Mouse (Mus musculus): ENCODE measurements around the gene Terf2ip. TPM values are rescaled to one million over a fixed set of nuclear protein-coding genes. Genes with fewer than 3 reads are reported as not detected.
A peak's percentile ranks its signal among the peaks of the same experiment; 100 is the strongest.

Gene Terf2ip
- polyA plus RNA-seq, 1 experiment from 2014 or later: 57.4 TPM

DNA sequence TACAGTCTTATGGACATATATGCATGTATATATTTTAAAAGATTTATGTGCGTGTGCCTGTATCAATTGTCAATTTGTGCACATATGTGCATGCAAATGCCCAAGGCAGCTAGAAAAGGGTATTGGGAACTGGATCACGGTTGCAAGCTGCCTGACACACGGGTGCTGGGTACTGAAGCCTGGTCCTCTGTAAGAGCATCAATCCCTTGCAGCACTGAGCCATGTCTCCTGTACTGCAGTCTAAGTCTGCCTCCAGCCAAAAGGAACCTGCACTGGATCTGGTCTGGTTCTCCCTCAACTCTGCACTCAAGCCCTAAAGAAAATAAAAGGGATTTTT is 18.5 kb upstream of the Terf2ip start:
- peak overlapping the region; percentile 71; the same call in 1 of the 2 replicates for H3K4me2 ChIP-seq (replicated peaks)
- H3K27me3 ChIP-seq (ENCODE audit: control insufficient read depth, insufficient read depth, low read length): no peaks in the 10 kb centered on the region
- WGBS: 71% methylated on average over 3 of the region's 3 CpGs
- no peak overlapping the region for H3K9ac ChIP-seq
- no peak overlapping the region for H3K27ac ChIP-seq
- no peaks in the 10 kb centered on the region for H3K9me3 ChIP-seq (ENCODE audit: control insufficient read depth, low read length)
- ATAC-seq (ENCODE audit: low FRiP score) (no peak), DNase-seq (ENCODE audit: low spot score) (no peak)
- H3K36me3 ChIP-seq (replicated peaks; ENCODE audit: control insufficient read depth, insufficient read depth): peaks cover 65% of the 10 kb centered on the region
- H3K4me1 ChIP-seq (replicated peaks; ENCODE audit: control insufficient read depth, insufficient read depth, low read length): peaks cover 5% of the 10 kb centered on the region; the same call in 1 of the 2 replicates
- H3K4me3 ChIP-seq (replicated peaks; ENCODE audit: low read length): no peak overlapping the region

DNA sequence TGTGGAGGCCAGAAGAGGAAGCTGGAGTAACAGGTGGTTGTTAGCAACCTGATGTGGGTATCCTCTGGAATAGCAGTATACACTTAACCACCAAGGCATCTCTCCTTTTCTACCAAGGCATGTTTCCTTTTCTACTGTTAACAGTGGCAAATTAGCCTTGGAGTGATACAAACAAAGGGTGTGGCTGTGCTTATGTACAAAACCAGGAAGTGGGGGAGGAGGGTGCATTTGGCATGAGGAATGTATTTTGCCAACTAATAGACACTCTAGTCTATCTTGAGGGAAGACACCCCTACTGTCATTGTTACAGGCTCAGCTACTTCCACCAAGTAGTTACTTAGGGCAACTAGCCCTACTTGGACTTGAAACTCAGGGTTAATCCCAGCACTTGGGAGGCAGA is 6.4 kb upstream of the Terf2ip start:
- no peak overlapping the region for H3K27ac ChIP-seq
- no peaks in the 10 kb centered on the region for H3K9me3 ChIP-seq (ENCODE audit: control insufficient read depth, low read length)
- no peak for DNase-seq (ENCODE audit: low spot score)
- H3K9ac ChIP-seq: no peak overlapping the region
- no peak for ATAC-seq (ENCODE audit: low FRiP score)
- no peaks in the 10 kb centered on the region for H3K27me3 ChIP-seq (ENCODE audit: control insufficient read depth, insufficient read depth, low read length)
- peaks cover 61% of the 10 kb centered on the region for H3K36me3 ChIP-seq (replicated peaks; ENCODE audit: control insufficient read depth, insufficient read depth)
- H3K4me1 ChIP-seq (replicated peaks; ENCODE audit: control insufficient read depth, insufficient read depth, low read length): no peaks in the 10 kb centered on the region
- no peak overlapping the region for H3K4me3 ChIP-seq (replicated peaks; ENCODE audit: low read length)
- H3K4me2 ChIP-seq (replicated peaks): no peak overlapping the region

DNA sequence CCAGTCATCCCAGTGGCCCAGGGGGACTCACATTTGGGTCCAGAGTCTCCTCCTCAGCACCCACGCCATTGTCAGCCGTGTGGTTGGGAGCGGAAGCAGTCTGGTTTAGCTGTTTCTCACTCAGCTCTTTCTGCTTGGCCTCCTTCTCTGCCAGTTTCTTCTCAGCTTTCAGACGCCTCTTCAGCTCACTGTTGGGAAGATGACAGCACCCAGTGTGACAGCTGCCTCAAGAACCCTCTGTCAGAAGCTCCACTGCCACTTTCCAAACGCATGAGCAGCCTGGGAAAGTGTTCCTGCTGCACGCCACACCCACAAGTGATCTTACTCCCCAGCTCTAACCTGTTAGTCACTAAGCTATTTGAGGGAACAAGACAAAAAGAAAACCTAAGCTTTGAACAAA is 5.6 kb upstream of the Terf2ip start:
- Histone ChIP-seq H3K4me1 (replicated peaks; ENCODE audit: control insufficient read depth, insufficient read depth, low read length) (peaks cover 7% of the 10 kb centered on the region), H3K9ac (no peak overlapping the region), H3K36me3 (replicated peaks; ENCODE audit: control insufficient read depth, insufficient read depth) (peaks cover 52% of the 10 kb centered on the region), H3K4me3 (replicated peaks; ENCODE audit: low read length) (no peak overlapping the region), H3K4me2 (replicated peaks) (no peak overlapping the region), H3K9me3 (ENCODE audit: control insufficient read depth, low read length) (no peaks in the 10 kb centered on the region), H3K27me3 (ENCODE audit: control insufficient read depth, insufficient read depth, low read length) (no peaks in the 10 kb centered on the region), H3K27ac (no peak overlapping the region)
- ATAC-seq (ENCODE audit: low FRiP score) (no peak), DNase-seq (ENCODE audit: low spot score) (no peak)
- 96% methylated on average over 6 of the region's 6 CpGs for WGBS

DNA sequence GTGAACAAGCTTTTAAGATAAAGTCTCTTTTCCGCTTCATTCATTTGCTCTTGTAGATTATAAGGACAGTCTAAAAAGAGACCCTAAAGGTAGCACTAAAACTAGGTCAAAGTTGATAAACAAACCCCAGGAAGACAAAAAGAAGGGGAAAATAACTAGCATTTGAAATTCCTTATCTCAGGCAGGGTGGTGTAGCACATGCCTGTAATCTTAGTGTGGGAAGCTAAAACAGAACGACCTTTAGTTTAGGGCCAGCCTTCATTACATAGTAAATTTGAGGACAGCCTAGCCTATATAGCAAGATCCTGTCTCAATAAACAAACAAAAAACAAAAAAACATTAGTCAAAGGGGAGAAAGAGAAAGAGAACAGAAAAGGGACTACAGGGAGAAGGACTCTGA is 3.5 kb upstream of the Terf2ip start:
- Histone ChIP-seq H3K27ac (no peak overlapping the region), H3K9ac (no peak overlapping the region), H3K4me2 (replicated peaks) (no peak overlapping the region), H3K4me1 (replicated peaks; ENCODE audit: control insufficient read depth, insufficient read depth, low read length) (peaks cover 12% of the 10 kb centered on the region), H3K27me3 (ENCODE audit: control insufficient read depth, insufficient read depth, low read length) (no peaks in the 10 kb centered on the region), H3K9me3 (ENCODE audit: control insufficient read depth, low read length) (no peaks in the 10 kb centered on the region), H3K36me3 (replicated peaks; ENCODE audit: control insufficient read depth, insufficient read depth) (peaks cover 32% of the 10 kb centered on the region), H3K4me3 (replicated peaks; ENCODE audit: low read length) (no peak overlapping the region)
- no peak for ATAC-seq (ENCODE audit: low FRiP score)
- WGBS: 94% methylated on average over 2 of the region's 2 CpGs
- no peak for DNase-seq (ENCODE audit: low spot score)

DNA sequence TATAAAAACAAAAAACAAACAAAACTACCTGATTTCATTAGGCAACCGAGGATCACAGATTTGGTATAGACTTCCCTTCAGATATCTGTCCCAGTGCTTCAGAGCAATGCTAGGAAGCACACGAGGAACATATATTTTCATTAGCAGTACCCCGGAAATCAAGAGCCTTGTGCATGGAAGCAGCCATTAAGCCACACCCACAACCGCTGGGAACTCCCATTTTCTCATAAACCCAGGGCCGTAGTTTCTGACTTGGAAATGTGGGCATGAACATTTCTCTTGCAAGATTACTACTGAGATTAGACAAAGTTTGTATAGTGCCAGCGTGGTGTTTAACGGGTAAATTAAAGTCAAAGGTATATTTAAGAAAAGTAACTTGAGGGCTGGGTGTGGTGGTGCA is 1.6 kb upstream of the Terf2ip start:
- H3K4me2 ChIP-seq (replicated peaks): no peak overlapping the region
- WGBS: 95% methylated on average over 7 of the region's 7 CpGs

DNA sequence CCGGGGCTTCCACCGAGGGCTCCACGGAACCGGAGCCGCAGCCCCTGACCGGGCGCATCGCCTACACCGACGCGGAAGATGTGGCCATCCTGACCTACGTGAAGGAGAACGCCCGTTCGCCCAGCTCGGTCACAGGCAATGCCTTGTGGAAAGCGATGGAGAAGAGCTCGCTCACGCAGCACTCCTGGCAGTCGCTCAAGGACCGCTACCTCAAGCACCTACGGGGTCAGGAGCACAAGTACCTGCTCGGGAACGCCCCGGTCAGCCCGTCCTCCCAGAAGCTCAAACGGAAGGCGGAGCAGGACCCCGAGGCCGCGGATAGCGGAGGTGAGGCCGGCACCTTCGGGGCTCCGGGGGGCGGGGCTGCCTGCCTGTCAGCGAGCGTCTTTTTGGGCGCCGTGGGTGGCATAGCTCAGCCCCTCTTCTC is 631 bp downstream of the Terf2ip start:
- Histone ChIP-seq H3K27ac (peak overlapping the region; percentile 77), H3K27me3 (ENCODE audit: control insufficient read depth, insufficient read depth, low read length) (no peaks in the 10 kb centered on the region), H3K4me1 (replicated peaks; ENCODE audit: control insufficient read depth, insufficient read depth, low read length) (peaks cover 19% of the 10 kb centered on the region), H3K4me2 (replicated peaks) (peak overlapping the region; percentile 89), H3K4me3 (replicated peaks; ENCODE audit: low read length) (peak overlapping the region; percentile 88), H3K9ac (peak overlapping the region; percentile 91), H3K36me3 (replicated peaks; ENCODE audit: control insufficient read depth, insufficient read depth) (peaks cover 17% of the 10 kb centered on the region), H3K9me3 (ENCODE audit: control insufficient read depth, low read length) (no peaks in the 10 kb centered on the region)
- no peak; the same call in 1 of the 2 replicates for ATAC-seq (ENCODE audit: low FRiP score)
- no peak for DNase-seq (ENCODE audit: low spot score)
- under 1% methylated on average over 39 of the region's 40 CpGs for WGBS

More for the DNA sequence above, 1.6 kb upstream of the Terf2ip start:
- Histone ChIP-seq H3K9me3 (ENCODE audit: control insufficient read depth, low read length) (no peaks in the 10 kb centered on the region), H3K36me3 (replicated peaks; ENCODE audit: control insufficient read depth, insufficient read depth) (peaks cover 13% of the 10 kb centered on the region; the same call in 1 of the 2 replicates), H3K4me1 (replicated peaks; ENCODE audit: control insufficient read depth, insufficient read depth, low read length) (peaks cover 19% of the 10 kb centered on the region), H3K9ac (no peak overlapping the region), H3K27ac (no peak overlapping the region), H3K4me3 (replicated peaks; ENCODE audit: low read length) (no peak overlapping the region), H3K27me3 (ENCODE audit: control insufficient read depth, insufficient read depth, low read length) (no peaks in the 10 kb centered on the region)
- DNase-seq (ENCODE audit: low spot score) (no peak), ATAC-seq (ENCODE audit: low FRiP score) (no peak)

DNA sequence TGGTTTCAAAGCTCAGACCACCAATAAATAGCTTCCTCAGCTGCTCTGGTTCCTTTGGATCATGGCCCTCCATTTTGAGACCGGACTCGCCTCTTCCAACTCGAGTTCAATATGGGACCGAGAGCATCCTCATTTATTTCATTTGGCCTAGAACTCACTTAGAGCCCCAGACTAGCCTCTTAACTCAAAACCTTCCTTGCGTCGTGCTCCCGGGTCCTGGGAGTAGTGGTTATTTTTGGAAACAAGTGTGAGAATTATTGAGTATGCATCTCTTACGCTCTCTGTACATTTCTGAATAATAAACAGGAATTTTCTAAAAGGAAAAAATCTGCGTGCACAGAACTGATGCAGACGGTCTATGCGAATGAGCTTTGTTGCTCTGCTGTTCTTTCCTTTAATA is 3.7 kb downstream of the Terf2ip start, which contains the start of gene Gm6793:
Gene Gm6793 (minus strand): TSS at position 101 of the 400 bp plus-strand sequence.
- peaks cover 48% of the 10 kb centered on the region for H3K36me3 ChIP-seq (replicated peaks; ENCODE audit: control insufficient read depth, insufficient read depth)
- H3K27me3 ChIP-seq (ENCODE audit: control insufficient read depth, insufficient read depth, low read length): no peaks in the 10 kb centered on the region
- WGBS: 96% methylated on average over 11 of the region's 11 CpGs
- no peaks in the 10 kb centered on the region for H3K9me3 ChIP-seq (ENCODE audit: control insufficient read depth, low read length)
- no peak for DNase-seq (ENCODE audit: low spot score)
- H3K27ac ChIP-seq: no peak within 1 kb of the TSS
- no peak for ATAC-seq (ENCODE audit: low FRiP score)
- H3K4me3 ChIP-seq (replicated peaks; ENCODE audit: low read length): no peak within 1 kb of the TSS
- H3K9ac ChIP-seq: no peak within 1 kb of the TSS
- peaks cover 19% of the 10 kb centered on the region for H3K4me1 ChIP-seq (replicated peaks; ENCODE audit: control insufficient read depth, insufficient read depth, low read length)
- no peak within 1 kb of the TSS for H3K4me2 ChIP-seq (replicated peaks)

DNA sequence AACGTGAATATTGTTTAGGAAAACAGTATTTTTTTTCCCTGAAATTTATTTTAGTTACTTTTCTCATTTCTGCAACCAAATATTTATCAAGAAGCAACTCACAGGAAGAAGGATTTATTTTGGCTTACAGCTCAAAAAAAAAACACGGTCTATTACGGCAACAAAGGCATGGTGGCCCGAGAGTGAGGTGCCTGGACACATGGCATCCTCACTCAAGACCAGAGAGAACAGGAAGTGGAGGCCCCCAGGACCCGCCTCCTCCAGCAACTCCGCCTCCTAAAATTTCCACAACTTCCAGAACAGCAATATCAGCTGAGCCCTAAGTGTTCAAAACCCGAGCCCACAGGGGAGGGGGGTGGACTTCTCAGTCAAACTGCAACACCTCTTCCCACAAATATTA is 18.3 kb downstream of the Terf2ip start:
- H3K27ac ChIP-seq: no peak overlapping the region
- H3K36me3 ChIP-seq (replicated peaks; ENCODE audit: control insufficient read depth, insufficient read depth): no peaks in the 10 kb centered on the region
- H3K27me3 ChIP-seq (ENCODE audit: control insufficient read depth, insufficient read depth, low read length): no peaks in the 10 kb centered on the region
- no peaks in the 10 kb centered on the region for H3K4me1 ChIP-seq (replicated peaks; ENCODE audit: control insufficient read depth, insufficient read depth, low read length)
- no peak overlapping the region for H3K9ac ChIP-seq
- WGBS: 90% methylated on average over 7 of the region's 7 CpGs
- no peaks in the 10 kb centered on the region for H3K9me3 ChIP-seq (ENCODE audit: control insufficient read depth, low read length)
- DNase-seq (ENCODE audit: low spot score) (no peak), ATAC-seq (ENCODE audit: low FRiP score) (no peak)
- H3K4me2 ChIP-seq (replicated peaks): no peak overlapping the region
- H3K4me3 ChIP-seq (replicated peaks; ENCODE audit: low read length): no peak overlapping the region

DNA sequence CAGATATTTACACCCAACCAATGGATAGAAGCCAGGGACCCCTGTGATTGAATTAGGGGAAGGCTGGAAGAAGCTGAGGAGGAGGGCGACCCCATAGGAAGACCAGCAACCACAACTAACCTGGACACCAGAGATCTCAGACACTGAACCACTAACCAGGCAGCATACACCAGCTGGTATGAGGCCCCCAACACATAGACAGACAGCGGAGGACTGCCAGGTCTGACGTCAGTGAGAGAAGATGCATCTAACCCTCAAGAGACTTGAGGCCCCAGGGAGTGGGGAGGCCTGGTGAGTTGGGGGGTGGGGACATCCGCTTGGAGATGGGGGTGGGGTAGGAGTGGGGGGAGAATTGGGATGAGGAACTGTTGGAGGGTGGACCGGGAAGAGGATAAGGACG is 19.5 kb downstream of the Terf2ip start:
- H3K36me3 ChIP-seq (replicated peaks; ENCODE audit: control insufficient read depth, insufficient read depth): no peaks in the 10 kb centered on the region
- ATAC-seq (ENCODE audit: low FRiP score) (no peak), DNase-seq (ENCODE audit: low spot score) (no peak)
- H3K27ac ChIP-seq: no peak overlapping the region
- H3K4me3 ChIP-seq (replicated peaks; ENCODE audit: low read length): no peak overlapping the region
- WGBS: 56% methylated on average over 6 of the region's 6 CpGs
- H3K27me3 ChIP-seq (ENCODE audit: control insufficient read depth, insufficient read depth, low read length): no peaks in the 10 kb centered on the region
- no peaks in the 10 kb centered on the region for H3K4me1 ChIP-seq (replicated peaks; ENCODE audit: control insufficient read depth, insufficient read depth, low read length)
- H3K4me2 ChIP-seq (replicated peaks): no peak overlapping the region
- H3K9me3 ChIP-seq (ENCODE audit: control insufficient read depth, low read length): no peaks in the 10 kb centered on the region
- H3K9ac ChIP-seq: no peak overlapping the region

DNA sequence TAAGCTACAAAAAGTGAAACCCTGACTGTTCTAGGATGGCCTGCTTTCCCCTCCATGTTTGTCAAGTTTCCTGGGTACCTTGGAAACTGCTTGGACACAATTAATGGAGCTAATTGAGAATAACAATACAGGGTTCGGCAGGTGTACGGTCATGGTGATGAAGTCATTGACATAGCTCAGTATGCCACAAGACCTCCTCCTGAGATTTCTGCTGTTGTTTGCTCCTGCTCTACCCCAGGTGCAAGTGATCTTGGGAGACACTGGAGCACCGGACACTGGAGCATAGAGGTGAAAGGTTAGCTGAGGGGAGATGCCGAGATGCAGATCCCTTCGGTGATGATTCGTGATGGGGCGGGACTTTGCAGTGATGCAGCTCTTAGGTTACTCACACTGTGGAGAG is 21.9 kb downstream of the Terf2ip start:
- Histone ChIP-seq H3K4me1 (replicated peaks; ENCODE audit: control insufficient read depth, insufficient read depth, low read length) (no peaks in the 10 kb centered on the region), H3K4me2 (replicated peaks) (no peak overlapping the region), H3K36me3 (replicated peaks; ENCODE audit: control insufficient read depth, insufficient read depth) (no peaks in the 10 kb centered on the region), H3K4me3 (replicated peaks; ENCODE audit: low read length) (no peak overlapping the region), H3K27me3 (ENCODE audit: control insufficient read depth, insufficient read depth, low read length) (no peaks in the 10 kb centered on the region), H3K9me3 (ENCODE audit: control insufficient read depth, low read length) (no peaks in the 10 kb centered on the region), H3K9ac (no peak overlapping the region), H3K27ac (no peak overlapping the region)
- WGBS: 43% methylated on average over 7 of the region's 7 CpGs
- no peak for ATAC-seq (ENCODE audit: low FRiP score)
- DNase-seq (ENCODE audit: low spot score): no peak
